Mouse (Mus musculus) heart, embryonic 11.5 days (tissue): ENCODE measurements around the gene Cdh11. TPM values are rescaled to one million over a fixed set of nuclear protein-coding genes. Genes with fewer than 3 reads are reported as not detected.

ENCODE experiments used
- ATAC-seq: fragments of 200-750 bp; cut with Nextera tagmentation; replicated peaks from 2 replicates; pipeline ENCODE4 v1.8.0; 2017; ENCODE audit warnings: moderate library complexity; ENCODE audit not compliant: insufficient number of reproducible peaks, low FRiP score, low TSS enrichment
- H3K27ac ChIP-seq: fragments of 300-500 bp; sonication (generic); 2 replicates; pipeline ENCODE4 v1.5.1; 2014; ENCODE audit warnings: mild to moderate bottlenecking, low read depth, low read length
- H3K27me3 ChIP-seq: fragments of 300-500 bp; sonication (generic); 2 replicates; pipeline ENCODE4 v1.6.1; 2014; ENCODE audit warnings: mild to moderate bottlenecking, low read length, mixed read lengths; ENCODE audit not compliant: control insufficient read depth, insufficient read depth
- H3K36me3 ChIP-seq: fragments of 300-500 bp; sonication (generic); 2 replicates; pipeline ENCODE4 v1.6.1; 2014; ENCODE audit warnings: mild to moderate bottlenecking, low read length, moderate library complexity, mixed read lengths; ENCODE audit not compliant: control insufficient read depth, insufficient read depth
- H3K4me1 ChIP-seq: fragments of 300-500 bp; sonication (generic); 2 replicates; pipeline ENCODE4 v1.6.1; 2014; ENCODE audit warnings: low read length; ENCODE audit not compliant: control insufficient read depth, insufficient read depth
- H3K4me2 ChIP-seq: fragments of 300-500 bp; sonication (generic); 2 replicates; pipeline ENCODE4 v1.6.1; 2014; ENCODE audit warnings: mild to moderate bottlenecking, moderate library complexity
- H3K4me3 ChIP-seq: fragments of 300-500 bp; sonication (generic); 2 replicates; pipeline ENCODE4 v1.5.1; 2014; ENCODE audit warnings: low read depth, low read length
- H3K9ac ChIP-seq: fragments of 300-500 bp; sonication (generic); 2 replicates; pipeline ENCODE4 v1.6.1; 2014; ENCODE audit warnings: mild to moderate bottlenecking, low read depth, low read length, moderate library complexity
- H3K9me3 ChIP-seq: fragments of 300-500 bp; sonication (generic); replicated peaks from 2 replicates; pipeline ENCODE4 v1.6.1; 2016; ENCODE audit warnings: low read length; ENCODE audit not compliant: control insufficient read depth
- WGBS: fragments of 180-500 bp; shearing (Covaris S2); extraction: QIAGEN DNeasy Blood & Tissue Kit; methylation state at CpG from one replicate; pipeline ENCODE4 v1.1.7; 2014; ENCODE audit not compliant: insufficient replicate concordance; 5-methylcytosine and 5-hydroxymethylcytosine counted together
- polyA plus RNA-seq: library from polyadenylated mRNA; unstranded; fragments of >200 nt; fragmentation: Nextera tagmentation; extraction: Ambion mirVana; gene quantifications from 2 replicates; pipeline ENCODE4 v1.2.1, GENCODE M21; 2014

The Cdh11 gene
- polyA plus RNA-seq, 1 experiment from 2014 or later: 80.9 TPM

GRCm38 (mm10) chr8:102734419-102734818, 51.0 kb downstream of the Cdh11 start:
- no peak overlapping the region for H3K4me2 ChIP-seq
- no peak overlapping the region for H3K9ac ChIP-seq
- 82% methylated on average over 1 of the region's 1 CpGs for WGBS
- ATAC-seq: no peak
- H3K36me3 ChIP-seq: 0 out of 2 replicates have a peak, but pooled peaks cover 2% of the 10 kb centered on the region
- no peak overlapping the region for H3K27ac ChIP-seq
- H3K27me3 ChIP-seq: no peaks in the 10 kb centered on the region
- H3K9me3 ChIP-seq: no peaks in the 10 kb centered on the region
- no peak overlapping the region for H3K4me3 ChIP-seq
- 0 out of 2 replicates have a peak, but pooled peaks cover 2% of the 10 kb centered on the region for H3K4me1 ChIP-seq

- no peaks in the 10 kb centered on the region for H3K36me3 ChIP-seq
- no peak overlapping the region for H3K9ac ChIP-seq
- no peak overlapping the region for H3K27ac ChIP-seq
- no peak for ATAC-seq
- no peak overlapping the region for H3K4me2 ChIP-seq
- 80% methylated on average over 10 of the region's 10 CpGs for WGBS
- no peaks in the 10 kb centered on the region for H3K4me1 ChIP-seq
- H3K27me3 ChIP-seq: no peaks in the 10 kb centered on the region
- H3K4me3 ChIP-seq: no peak overlapping the region
- H3K9me3 ChIP-seq: no peaks in the 10 kb centered on the region
Observed at GRCm38 (mm10) chr8:102726206-102726935, 59.1 kb downstream of the Cdh11 start.

GRCm38 (mm10) chr8:102725496-102725895, 59.9 kb downstream of the Cdh11 start:
- H3K4me3 ChIP-seq: no peak overlapping the region
- no peak overlapping the region for H3K4me2 ChIP-seq
- no peak overlapping the region for H3K27ac ChIP-seq
- H3K27me3 ChIP-seq: no peaks in the 10 kb centered on the region
- H3K36me3 ChIP-seq: no peaks in the 10 kb centered on the region
- ATAC-seq: no peak
- 86% methylated on average over 3 of the region's 3 CpGs for WGBS
- H3K9me3 ChIP-seq: no peaks in the 10 kb centered on the region
- no peaks in the 10 kb centered on the region for H3K4me1 ChIP-seq
- no peak overlapping the region for H3K9ac ChIP-seq

- no peaks in the 10 kb centered on the region for H3K9me3 ChIP-seq
- H3K36me3 ChIP-seq: peaks cover 2% of the 10 kb centered on the region; the same call in 1 of the 2 replicates
- no peak overlapping the region for H3K27ac ChIP-seq
- H3K27me3 ChIP-seq: no peaks in the 10 kb centered on the region
- H3K4me1 ChIP-seq: peaks cover 7% of the 10 kb centered on the region
- H3K9ac ChIP-seq: no peak overlapping the region
- 47% methylated on average over 4 of the region's 4 CpGs for WGBS
- no peak overlapping the region for H3K4me2 ChIP-seq
- no peak overlapping the region for H3K4me3 ChIP-seq
- ATAC-seq: no peak
Observed at GRCm38 (mm10) chr8:102715956-102716355, 69.5 kb downstream of the Cdh11 start.

GRCm38 (mm10) chr8:102707305-102707704, 78.1 kb downstream of the Cdh11 start:
- Histone ChIP-seq H3K27ac (no peak overlapping the region), H3K27me3 (no peaks in the 10 kb centered on the region), H3K9me3 (no peaks in the 10 kb centered on the region), H3K36me3 (no peaks in the 10 kb centered on the region; the same call in 1 of the 2 replicates), H3K4me2 (no peak overlapping the region), H3K9ac (no peak overlapping the region), H3K4me3 (no peak overlapping the region), H3K4me1 (no peaks in the 10 kb centered on the region)
- ATAC-seq: no peak
- WGBS: 20% methylated on average over 7 of the region's 7 CpGs

GRCm38 (mm10) chr8:102705376-102705905, 80.0 kb downstream of the Cdh11 start:
- no peaks in the 10 kb centered on the region; the same call in 1 of the 2 replicates for H3K36me3 ChIP-seq
- WGBS: 78% methylated on average over 7 of the region's 7 CpGs
- no peak for ATAC-seq

GRCm38 (mm10) chr8:102700245-102700644, 85.2 kb downstream of the Cdh11 start:
- no peaks in the 10 kb centered on the region for H3K4me1 ChIP-seq
- H3K4me3 ChIP-seq: no peak overlapping the region
- no peak overlapping the region for H3K27ac ChIP-seq
- H3K9ac ChIP-seq: no peak overlapping the region
- no peaks in the 10 kb centered on the region for H3K9me3 ChIP-seq
- no peak overlapping the region for H3K4me2 ChIP-seq
- no peaks in the 10 kb centered on the region; the same call in 1 of the 2 replicates for H3K36me3 ChIP-seq
- no peaks in the 10 kb centered on the region for H3K27me3 ChIP-seq
- WGBS: 71% methylated on average over 1 of the region's 1 CpGs
- no peak for ATAC-seq

More at GRCm38 (mm10) chr8:102705376-102705905, 80.0 kb downstream of the Cdh11 start:
- Histone ChIP-seq H3K27me3 (no peaks in the 10 kb centered on the region), H3K4me3 (no peak overlapping the region), H3K4me2 (no peak overlapping the region), H3K9ac (no peak overlapping the region), H3K9me3 (no peaks in the 10 kb centered on the region), H3K27ac (no peak overlapping the region), H3K4me1 (no peaks in the 10 kb centered on the region)

- Histone ChIP-seq H3K4me3 (no peak overlapping the region), H3K4me2 (no peak overlapping the region), H3K27ac (no peak overlapping the region), H3K27me3 (peaks cover 5% of the 10 kb centered on the region; the same call in 1 of the 2 replicates), H3K9me3 (no peaks in the 10 kb centered on the region), H3K9ac (no peak overlapping the region), H3K4me1 (no peaks in the 10 kb centered on the region), H3K36me3 (no peaks in the 10 kb centered on the region)
- WGBS: 35% methylated on average over 11 of the region's 11 CpGs
- no peak for ATAC-seq
Observed at GRCm38 (mm10) chr8:102698232-102698837, 87.1 kb downstream of the Cdh11 start.
